Mouse (Mus musculus) layer of hippocampus, adult 9-10 months (tissue): ENCODE data around the gene Thnsl2.

ENCODE experiments used
- DNase-seq: peaks from one replicate; pipeline ENCODE4 v3.0.0; 2022; ENCODE audit warnings: low spot score

The Thnsl2 gene

DNA sequence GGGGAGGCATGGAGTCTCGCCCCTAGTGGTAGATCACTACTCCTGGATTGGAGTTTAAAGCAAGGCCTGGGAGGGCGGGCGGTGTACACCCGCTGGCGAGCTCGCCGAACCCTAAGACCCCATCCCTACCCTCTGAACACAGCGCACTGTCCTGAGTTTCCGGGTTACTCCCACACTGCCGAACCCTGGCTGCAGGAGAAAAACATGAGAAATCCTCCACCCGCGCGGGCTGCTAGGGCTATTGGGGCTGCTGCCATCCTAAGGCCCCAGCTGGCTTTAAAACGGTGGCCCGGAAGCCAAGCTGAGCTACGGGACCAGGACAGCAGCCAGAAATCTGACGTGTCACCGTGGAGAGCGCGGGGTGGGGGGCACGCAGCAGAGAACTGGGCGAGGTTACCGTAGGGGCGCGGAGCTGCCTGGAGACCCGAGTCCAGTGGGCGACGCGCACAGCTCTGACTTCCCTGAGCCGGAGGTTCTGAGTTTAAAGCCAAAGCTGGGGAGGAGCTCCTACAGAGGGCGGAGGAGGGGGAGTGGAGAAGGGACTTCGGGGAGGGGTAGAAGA, at the start of gene Thnsl2:
Thnsl2 (minus strand) TSS at position 546 of the 562 bp plus-strand sequence.
- no peak for DNase-seq

DNA sequence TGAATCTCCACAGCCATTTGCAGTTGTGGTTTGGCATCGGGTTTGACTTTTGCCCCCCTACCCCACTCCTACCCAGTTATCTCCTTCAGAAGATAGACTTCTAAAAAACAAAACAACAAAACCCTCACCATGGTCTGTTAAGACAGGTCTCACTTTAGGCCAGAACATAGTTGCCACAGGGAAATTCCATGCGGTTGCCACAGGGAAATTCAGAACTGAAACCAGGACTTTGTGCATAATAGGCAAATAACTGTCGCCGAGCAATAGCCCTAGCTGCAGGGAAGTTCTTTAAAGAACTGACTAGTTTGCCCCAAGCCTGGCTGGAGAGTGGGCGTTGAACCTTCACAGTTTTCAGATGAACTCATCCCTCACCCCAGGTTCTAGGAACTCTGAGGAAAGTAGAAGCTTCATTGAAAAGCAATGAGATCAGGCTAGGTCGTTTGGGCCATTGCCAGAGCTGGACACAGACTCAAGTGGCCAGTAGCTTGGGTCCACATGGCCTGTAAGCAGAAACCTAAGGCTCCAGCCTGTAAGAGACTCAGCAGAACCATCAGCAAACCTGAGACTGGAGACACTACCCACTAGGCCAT, 49.0 kb upstream of the Thnsl2 start:
- no peak for DNase-seq

DNA sequence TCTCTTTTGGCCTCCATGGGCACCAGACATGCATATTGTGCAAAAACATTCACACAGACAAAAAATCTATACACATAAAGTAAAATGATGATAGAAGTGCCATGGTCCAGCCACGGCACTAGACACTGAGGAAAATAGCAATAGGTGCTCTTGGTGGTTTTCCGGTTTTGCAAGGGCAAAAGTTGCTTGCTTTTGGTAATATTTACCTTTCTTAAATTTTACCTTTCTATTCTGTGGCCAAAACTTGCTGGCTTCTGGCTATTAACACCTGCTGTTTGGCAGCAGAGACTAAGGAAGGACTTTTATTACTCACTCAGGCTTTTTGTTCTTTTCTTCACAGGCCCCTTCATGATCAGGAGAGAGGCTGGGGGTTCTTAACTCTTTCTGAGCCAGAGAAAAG, 46.3 kb upstream of the Thnsl2 start:
- no peak for DNase-seq

DNA sequence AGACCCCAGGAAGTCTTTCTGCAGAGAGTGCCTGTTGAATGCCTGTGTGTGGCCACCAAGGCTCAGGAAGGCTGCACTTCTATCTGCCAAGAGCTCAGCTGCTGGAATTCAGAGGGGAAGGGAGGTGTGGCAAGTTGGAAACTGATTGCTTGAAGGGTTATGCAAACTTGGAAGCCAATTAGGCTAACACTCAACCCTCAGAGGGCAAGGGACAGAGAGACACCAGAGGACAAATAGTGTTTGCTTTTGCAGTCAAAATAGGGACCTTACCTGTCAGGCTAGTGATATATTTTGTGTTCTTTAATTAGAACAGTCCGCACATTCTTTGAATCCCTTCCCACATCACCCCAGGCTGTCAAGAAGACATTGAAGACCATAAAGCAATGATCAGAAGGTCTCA, 45.3 kb upstream of the Thnsl2 start:
- DNase-seq: no peak

DNA sequence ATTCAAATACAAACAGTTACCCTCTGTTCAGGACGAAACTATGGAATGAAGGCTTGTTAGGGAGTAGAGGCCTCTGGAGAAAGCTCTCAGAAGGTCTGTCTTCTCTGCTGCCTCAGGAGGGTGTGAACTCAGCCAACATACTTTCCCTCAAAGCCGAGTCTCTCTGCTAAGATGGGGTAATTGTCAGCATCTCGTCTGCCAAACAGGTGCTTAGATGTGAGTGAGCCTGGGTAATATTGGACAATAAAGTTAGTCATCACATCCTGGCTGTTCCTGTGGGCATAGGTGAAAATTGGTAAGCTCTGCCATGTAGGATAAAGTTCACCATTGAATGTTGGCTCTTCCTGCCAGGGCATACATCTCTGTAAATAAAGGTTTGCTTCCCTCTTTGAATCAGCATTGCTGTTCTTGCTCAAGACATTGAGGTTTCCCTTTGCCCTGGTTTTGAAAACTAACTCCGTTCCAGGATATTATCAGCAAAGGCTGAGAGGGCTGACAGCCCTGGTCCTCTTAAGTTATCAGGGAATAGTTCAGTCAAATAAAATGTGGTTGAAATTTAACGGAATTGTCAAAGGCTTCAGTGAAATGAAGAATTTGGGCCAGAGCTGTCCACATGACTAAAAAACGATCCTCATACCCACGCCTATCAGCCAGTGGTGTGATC, 40.8 kb upstream of the Thnsl2 start:
- no peak for DNase-seq

DNA sequence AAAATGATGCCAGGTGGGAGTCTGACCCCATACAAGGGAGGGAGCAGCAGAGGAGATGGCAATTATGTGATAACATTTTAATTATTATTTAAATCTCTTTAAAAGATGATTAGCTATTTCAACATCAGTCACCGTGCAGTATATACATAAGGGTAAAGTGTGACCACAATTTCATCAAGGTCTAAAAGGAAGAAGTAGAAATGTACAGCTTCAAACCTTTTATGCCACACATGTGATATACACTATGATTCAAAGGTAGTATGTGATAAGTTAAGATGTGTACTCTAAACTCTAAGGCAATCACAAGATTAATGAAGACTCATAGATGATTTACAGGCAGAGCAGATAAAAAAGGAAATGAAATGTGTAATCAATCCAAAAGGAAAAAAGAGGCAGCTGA, 36.4 kb upstream of the Thnsl2 start:
- no peak for DNase-seq

DNA sequence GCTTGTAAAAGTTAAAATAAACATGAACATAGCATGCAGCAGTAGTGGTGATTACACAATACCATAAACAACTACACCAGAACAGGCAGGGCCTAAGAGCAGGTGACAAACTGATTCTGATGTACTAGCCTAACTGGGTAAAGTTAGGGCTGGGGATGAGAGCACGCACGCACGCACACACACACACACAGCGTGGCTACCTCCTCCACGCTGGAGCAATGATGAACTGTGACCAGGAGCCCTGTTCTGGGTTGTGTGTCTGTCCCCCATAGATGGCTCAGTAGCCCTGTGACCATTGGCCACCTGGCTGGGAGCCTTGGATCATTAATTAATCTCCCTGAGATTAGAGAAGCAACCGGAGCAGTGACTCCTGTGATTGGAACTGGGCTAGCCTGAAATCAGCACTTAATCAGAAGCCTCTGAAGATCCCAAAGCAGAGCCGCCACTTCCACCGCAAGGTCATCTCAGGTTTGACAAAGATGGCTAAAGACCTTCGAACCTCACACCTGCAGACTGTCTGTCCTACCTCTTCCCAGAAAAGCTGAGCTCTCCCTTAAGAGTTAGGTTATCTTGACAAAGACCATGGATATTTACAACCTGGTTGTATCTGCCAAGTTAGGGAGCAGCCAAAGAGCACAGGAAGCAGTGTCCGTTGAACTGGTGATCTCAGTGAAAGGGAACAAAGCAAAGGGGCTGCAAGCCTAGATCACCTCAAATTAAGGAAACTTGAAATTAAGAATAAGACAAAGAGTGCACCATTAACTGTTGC, 28.8 kb upstream of the Thnsl2 start:
- DNase-seq: no peak

DNA sequence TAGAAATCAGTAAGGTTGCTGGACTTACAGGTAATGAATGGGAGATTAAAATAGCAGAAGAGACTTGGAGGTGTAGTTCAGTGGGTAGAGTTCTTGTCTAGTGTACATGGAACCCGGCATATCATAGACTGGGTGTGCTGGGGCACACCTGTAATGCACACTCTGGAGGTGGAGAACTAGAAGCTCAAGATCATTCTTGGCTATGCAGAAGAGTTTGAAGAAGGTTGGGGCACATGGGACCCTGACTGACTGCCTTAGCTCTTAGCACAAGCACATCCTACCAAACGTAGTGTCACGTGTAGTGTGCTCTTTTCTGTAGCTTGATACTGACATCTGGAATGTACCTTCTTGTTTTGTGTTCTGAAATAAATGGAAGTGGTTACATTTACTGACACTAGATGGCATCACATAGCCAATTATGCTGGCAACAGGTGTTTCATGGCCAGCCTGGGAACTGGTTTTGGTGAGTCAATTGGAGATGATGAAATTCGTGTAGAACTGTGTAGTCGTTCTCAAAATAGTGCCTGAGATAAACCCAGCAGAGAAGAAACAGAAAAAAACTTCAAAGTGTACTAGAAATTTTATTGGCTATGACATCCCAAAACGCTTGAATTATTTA, 22.4 kb upstream of the Thnsl2 start:
- no peak for DNase-seq

DNA sequence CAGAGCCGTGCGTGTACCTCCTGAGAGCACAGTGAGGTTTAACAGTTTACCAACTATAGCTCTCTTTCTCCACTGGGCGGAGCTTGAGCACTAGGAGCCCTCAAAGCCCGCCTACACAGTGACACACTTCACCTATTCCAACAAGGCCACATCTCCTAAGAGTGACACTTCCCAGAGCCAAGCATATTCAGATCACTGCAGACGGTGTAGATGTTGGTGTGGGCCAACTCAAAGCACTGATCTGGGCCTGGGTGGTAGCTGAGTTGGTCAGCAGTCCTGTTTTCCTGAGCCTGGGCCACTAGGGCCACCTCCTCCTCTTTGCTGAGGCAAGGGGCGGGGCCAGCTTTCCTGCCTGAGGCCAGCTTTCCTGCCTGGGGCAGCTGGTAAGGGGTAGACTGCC, 20.2 kb upstream of the Thnsl2 start:
- no peak for DNase-seq

DNA sequence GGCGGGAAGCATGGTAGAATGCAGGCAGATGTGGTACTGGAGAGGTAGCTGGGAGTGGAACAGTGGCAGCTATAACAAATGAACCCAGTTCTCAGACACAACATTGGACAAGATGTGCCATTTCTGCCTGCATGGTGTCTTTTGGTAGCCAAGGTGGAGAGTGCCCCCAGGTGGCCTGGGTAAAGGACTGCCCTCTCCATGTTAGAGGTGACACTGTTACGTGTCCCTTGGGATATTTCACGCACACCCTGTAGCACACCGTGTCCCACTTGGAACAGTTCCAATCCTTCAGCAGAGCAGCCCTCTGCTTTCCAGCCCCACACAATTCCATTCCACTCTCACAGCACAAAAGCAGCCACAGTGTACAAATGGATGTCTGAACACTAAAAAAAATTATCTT, 18.0 kb upstream of the Thnsl2 start:
- DNase-seq: no peak

DNA sequence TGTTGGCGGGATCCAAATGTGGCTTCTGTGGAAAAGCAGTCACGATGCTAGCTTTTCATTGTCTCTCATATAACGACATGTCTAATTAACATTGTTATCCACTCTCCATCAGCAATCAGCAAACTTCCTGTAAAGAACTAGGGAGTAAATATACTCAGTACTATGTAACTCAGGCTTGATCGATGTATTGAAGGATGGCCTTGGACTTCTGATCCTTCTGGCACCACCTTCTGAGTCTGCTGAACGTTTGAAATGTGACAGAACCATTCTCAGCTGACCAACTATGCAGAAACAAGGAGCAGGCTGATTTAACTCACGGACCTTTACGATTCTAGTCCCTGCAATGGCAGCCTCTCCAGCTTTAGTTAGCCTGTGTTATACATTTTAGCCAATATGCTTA, 17.1 kb upstream of the Thnsl2 start:
- no peak for DNase-seq

DNA sequence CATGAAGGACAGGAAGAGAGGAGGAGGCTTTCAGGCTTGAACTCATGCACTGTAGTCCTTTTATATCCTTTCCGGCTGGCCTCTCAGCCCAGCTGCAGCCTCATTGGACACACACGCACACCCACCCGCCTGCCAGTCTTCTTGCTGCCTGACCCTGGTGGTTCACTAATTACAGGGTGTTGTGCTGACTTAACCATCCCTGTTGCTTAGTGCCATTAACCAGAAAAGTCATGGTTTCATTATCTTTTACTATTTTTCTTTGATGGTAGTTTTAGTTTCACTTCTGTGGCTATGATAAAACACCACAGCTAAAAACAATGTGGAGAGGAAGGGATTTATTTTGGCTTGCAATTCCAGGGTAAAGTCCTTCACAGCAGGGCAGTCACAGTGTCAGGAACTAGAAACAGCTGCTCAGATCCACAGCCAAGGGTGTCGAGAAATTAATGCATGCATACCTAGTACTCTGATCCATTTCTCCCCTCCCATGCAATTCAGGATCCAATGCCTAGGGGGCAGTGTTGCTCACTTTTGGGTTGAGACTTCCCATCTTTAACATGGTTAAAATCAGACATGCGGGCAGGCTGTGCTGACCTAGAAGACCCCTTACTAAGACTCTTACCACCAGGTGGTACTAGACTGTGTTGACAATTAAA, 12.6 kb upstream of the Thnsl2 start:
- DNase-seq: no peak

DNA sequence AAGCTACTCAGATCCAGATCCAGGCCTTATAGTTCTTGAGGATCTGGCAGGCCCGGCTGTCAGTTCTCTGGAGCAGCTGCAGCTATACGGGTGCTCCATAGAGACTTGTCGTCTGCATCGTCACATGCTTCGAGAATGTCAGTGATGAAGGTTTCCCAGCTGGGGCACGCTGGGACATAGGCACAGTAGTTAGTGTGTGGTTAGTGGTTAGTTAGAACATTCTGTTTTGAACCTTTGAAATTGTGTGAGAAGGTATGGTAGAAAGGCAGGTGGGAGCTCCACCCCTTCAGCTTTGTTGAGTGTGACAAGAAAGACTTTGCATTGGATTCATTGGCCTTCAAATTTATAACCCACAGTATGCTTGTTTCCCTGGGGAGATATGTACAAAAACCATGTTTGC, 10.6 kb upstream of the Thnsl2 start:
- DNase-seq: no peak

DNA sequence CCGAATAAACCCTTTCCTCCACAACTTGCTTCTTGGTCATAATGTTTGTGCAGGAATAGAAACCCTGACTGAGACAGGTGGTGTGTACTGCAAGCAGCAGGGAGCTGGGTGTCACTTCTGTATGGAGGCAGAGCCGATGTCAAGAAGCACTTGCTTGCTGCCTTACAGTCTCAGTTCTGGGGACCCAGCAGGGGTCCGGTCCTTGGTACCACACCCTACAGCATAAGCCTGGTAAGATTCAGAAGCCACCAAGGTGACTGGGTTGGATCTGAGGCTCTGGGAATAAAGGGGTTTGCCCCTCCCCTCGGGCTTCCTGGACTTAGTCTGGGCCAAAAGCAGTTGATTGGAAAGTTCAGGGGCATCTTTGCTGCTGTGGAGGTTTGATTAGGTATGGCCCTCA, 9.2 kb upstream of the Thnsl2 start:
- DNase-seq: no peak

DNA sequence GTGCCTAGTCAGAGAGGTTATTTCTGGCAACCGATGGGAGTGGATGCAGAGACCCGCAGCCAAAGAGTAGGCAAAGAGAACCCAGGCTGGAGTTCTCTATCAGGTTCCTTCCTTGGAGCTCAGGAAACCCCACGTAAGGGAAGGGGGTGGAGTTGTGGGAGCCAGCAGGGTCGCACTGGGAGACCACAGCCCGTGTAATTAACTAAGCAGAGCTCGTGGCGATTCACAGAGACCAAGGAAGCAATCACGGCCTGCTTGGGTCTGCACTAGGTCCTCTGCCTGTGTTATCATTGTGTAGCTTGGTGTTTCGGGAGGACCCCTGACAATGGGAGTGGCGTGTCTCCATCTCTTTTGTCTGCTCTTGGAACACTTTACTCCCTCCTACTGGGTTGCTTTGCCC, 6.9 kb upstream of the Thnsl2 start:
- DNase-seq: no peak

DNA sequence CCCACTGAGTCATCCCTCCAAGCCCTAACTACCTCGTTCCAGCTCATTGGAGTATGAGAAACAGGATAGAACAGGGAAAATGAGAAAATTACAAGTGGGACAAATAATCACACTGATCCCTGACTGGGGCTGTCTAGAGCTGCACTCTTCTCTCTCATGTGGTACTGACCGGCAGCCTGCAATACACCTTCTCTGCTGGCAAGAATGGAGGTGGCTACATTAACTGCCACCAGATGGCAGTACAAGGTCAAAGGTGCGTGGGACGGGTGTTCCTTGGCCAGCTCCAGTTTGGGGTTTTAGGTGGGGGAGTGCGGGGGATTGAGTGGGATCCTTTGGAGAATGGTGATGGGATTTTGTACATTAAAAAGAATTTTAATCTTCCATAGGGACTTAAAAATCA, 5.3 kb upstream of the Thnsl2 start:
- DNase-seq: no peak

DNA sequence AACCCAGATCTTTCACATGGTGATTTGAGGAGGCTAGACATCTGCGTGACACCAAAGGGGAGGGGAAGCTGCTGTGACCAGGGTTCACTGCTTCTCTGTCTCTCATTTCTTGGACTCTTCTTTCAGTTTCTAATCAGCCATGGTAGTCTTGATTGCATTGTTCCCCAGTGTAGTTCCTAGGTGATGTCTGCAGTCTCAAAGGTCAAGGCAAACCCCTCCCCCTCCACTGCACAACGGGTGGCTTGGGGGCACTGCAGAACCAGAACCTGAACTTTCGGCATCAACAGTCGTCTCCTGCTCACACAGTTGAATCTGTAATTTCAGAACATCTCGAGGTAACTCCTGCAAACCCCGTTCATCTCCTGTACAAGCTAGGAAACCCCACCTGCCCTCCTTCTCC, 4.1 kb upstream of the Thnsl2 start:
- no peak for DNase-seq

DNA sequence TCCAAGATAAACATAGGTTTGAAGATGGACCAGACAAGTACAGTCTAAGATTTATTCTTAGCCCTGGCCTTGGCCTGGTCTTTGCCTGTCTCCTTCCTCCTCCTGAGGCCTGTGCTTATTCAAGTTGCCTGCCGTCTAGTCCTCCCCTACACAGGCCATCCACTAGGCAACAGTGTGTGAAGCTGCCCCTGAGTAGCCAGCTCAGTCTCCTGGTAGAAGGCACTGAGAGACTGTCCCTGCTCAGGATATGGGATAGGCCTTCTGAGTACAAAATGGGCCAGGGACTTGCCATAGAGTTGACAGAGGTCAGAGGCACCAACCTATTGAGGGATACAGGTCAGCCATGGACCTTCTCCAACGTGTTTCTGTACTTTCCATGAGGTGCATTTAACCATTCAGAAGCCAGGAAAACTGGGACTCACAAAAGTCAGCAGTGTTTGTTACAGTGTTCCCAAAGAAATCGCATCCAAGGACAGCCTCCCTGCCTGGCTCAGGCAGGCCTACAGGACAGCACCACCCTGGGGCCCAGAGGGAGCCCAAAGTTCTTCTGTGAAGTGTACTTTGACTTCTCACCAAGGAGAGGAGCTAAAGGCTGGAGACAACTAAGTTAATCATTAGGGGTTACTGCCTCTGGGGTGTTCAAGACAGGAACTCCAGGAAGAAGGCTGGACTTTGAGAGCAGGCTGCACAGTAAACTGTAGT, 1.2 kb upstream of the Thnsl2 start:
- no peak for DNase-seq

DNA sequence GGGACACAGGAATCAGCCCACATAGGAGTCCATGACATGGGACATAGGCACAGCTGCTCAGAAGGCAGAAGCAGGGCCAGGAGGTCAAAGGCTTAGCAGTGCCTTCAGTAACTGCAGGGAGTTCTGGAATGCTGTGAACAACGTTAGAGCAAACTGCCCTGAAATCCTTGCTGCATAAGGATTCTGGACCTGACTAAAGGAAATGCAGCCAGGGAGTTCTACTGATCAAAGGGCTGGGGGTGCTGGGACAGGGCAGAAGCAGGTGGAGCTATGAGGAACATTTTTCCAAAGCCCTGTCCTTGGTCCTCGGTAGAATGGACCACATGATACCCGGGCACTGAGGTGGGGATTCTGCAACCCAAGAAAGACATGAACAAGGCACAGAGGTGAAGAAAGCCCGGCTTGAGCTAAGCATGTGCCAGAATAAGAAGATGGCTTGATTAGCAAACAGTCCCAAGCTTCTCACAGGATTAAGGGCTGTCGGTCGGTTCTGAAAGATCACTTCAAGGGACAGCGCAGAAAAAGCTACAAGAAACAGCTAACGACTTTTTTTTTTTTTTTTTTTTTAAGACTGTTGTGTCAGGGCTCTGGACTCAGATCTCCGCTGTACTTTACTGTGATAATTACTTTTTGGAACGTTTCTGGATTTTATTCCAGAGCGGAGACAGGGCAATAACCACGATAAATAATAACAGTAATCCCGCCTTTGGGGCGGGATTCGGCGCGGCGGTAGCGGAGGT, 915 bp downstream of the Thnsl2 start:
- no peak for DNase-seq

DNA sequence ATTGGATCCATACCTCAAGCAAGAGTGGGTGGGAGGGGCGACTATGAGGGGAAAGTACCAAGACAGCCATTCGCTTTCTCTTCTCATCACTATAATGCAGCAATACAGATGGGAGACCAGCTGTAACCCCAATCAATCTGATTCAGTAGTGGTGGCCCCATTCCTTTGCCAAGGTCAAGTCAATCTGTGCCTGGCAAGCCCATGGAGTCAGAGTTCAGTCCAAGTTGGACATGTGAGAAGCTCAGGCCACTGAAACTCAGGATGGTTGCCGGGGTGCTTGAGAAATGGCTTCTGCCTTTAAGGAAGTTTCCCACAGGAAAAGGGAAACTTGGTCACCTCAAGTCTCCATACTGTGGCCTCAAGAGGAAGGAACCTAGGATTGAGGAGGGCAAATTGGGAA, 9.2 kb downstream of the Thnsl2 start:
- DNase-seq: no peak

DNA sequence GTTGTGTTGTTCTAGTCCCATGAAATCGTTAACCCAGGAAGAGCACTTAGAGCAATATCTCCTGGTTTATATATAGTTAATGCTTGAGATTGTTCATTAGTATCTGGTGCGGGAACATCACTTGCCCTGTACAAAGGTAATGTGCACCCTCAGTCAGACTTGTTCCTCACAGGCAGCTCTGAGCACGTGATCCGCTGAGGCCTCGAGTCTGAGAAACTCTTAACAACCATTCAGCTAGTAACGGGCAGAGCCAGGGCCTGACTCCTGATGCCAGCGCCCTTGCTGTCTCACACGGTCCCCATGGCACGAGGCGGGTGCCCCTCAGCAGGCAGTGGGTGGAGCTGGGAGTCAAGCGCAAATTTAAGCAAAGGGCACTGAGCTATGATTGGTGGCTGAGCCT, 10.7 kb downstream of the Thnsl2 start:
- no peak for DNase-seq
